Mouse (Mus musculus): ENCODE results near the gene Tmem54. TPM values are rescaled to one million over a fixed set of nuclear protein-coding genes. Genes with fewer than 3 reads are reported as not detected.

The Tmem54 gene
- not detected for total RNA-seq (2021)
- long read RNA-seq, experiment 1, result 0 reads
- long read RNA-seq, experiment 2, result 0 reads

- no peak for DNase-seq
Observed at GRCm38 (mm10) chr4:129105356-129105755, at the start of gene Tmem54. Gene Tmem54, plus strand, starts transcription at chr4:129105548.

DNA sequence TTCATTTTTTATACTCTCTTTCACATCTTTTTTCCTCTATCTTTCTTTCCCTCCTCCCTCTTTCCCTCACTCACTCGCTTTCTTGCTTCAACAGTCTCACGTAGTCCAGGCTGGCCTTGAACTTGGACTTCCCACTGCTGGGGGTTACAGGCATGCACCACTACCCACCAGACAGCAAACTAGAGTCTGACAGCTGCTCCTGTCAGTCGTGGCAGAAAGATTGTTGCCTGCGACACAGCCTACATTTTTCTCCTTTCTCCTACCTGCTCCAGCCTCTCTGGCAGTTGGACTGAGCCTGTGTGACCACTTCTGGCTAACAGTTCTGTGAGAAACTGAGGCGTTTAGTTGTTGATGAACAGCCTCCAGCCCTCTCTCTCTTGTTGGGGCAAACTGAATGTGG is 49.8 kb upstream of the Tmem54 start:
- DNase-seq, result no peak

DNA sequence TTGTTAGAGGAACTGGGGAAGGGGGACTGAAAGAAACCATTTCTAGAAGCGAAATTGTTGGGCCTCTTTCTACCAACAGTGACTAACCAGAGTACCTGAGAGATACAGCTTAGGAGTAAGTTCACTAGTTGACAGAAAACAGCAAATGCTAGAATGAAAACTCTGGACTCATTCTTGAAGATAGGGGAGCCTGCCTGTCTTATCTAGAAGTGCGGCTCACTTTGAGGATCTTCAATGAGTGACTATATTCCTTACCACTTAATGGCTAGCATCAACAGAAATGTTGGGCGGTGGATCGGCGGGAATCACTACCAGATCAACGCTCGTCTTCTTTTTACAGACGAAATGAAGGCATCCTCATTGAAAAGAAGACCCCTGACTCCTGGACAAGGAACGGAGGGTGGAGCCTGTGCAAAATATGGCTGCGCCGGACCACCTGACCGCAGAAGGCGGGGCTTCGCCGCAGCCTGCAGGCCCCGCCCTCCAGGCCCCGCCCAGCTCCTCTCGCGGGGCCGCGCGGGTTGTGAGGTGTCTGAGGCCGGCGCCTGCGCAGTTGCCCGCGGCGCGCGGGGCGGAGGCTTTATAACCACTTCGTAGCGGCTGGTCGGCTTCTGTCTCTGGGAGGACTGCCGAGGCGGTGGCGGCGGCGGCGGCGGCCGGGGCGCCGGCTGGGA is 47.7 kb upstream of the Tmem54 start:
- peak; percentile 98 for DNase-seq

DNA sequence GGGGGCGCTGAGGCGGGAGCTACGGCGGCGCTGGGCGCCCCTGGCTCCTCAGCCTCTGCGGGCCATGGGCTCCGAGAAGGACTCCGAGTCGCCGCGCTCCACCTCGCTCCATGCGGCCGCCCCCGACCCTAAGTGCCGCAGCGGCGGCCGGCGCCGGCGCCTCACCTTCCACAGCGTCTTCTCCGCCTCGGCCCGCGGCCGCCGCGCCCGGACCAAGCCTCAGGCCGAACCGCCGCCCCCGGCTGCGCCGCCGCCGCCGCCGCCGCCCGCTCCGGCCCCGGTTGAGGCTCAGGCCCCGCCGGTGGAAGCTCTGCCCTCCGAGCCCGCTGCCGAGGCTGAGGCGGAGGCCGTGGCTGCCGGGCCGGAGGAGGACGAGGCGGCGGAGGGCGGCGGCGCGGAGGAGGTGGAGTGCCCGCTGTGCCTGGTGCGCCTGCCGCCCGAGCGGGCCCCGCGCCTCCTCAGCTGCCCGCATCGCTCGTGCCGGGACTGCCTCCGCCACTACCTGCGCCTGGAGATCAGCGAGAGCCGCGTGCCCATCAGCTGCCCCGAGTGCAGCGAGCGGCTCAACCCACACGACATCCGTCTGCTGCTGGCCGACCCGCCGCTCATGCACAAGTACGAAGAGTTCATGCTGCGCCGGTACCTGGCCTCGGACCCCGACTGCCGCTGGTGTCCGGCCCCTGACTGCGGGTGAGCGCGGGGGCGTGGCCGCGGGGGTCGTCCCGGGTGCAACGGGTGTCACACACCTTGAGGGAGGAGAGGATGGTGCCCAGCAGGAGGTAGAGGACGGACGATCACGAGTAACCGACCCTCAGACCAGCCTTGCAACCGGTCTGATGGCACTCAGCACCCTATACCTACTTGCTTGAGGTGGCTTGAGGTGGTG is 46.9 kb upstream of the Tmem54 start, which contains the start of gene Rnf19b:
Gene Rnf19b (plus strand): TSS at position 65 of the 886 bp plus-strand sequence.
- peak; percentile 52 for DNase-seq

DNA sequence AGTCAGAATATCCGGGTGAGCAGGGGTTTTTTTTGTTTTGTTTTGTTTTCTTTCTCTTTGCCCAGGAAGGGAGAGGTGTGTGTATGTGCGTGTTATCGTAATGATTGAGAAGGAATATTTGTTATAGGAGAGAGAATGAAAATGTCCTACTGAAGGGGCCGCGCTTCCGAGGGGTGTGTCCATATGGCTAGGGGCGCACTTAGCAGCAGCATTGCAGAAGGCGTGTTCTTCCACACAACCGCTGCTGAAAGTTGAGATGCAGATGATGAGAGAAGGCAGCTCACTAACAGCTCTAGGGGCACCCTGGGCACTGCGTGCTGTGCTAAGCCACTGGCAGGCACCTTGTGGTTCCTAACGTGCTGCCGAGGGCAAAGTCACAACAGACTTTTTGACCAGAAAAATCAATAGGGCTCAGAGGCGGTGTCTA is 46.2 kb upstream of the Tmem54 start:
- DNase-seq, result no peak

DNA sequence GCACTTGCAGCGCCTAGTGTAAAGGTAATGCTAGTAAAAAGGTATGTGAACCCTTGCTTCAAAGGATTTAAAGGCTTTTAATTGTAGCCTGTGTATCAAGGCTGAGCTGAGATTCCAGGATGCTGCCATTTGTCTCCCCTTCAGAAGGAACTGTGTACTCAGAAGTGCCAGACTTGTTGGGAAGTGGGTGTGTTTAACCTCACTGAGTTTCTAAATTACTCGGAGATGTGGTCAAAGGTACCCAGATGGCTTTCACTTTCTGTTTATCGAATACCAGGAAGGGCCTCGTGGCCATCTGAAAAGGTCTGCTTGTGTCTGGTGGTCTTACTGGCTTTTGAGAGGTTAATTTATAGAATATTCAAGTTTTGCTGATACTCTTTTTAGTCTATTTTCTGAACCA is 45.4 kb upstream of the Tmem54 start:
- DNase-seq, result no peak

DNA sequence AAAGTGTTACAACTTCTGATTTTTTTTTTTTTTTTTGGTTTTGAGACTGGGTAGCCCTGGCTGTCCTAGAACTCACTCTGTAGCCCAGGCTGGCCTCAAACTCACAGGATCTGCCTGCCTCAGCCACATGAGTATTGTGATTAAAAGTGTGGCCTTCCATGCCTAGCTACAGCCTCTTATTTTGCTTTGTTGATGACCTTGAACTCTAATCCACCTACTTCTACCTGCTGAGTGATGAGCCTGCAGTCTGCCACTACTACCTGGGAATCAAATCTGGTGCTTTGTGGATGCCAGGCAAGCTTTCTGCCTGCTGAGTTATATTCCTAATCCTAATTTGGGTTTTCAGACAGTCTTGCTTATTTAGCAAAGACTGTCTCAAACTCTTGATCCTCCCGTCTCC is 43.9 kb upstream of the Tmem54 start:
- no peak for DNase-seq

GRCm38 (mm10) chr4:129062281-129063075 is 42.9 kb upstream of the Tmem54 start:
- DNase-seq, result no peak

GRCm38 (mm10) chr4:129065688-129066236 is 39.6 kb upstream of the Tmem54 start:
- no peak for DNase-seq

DNA sequence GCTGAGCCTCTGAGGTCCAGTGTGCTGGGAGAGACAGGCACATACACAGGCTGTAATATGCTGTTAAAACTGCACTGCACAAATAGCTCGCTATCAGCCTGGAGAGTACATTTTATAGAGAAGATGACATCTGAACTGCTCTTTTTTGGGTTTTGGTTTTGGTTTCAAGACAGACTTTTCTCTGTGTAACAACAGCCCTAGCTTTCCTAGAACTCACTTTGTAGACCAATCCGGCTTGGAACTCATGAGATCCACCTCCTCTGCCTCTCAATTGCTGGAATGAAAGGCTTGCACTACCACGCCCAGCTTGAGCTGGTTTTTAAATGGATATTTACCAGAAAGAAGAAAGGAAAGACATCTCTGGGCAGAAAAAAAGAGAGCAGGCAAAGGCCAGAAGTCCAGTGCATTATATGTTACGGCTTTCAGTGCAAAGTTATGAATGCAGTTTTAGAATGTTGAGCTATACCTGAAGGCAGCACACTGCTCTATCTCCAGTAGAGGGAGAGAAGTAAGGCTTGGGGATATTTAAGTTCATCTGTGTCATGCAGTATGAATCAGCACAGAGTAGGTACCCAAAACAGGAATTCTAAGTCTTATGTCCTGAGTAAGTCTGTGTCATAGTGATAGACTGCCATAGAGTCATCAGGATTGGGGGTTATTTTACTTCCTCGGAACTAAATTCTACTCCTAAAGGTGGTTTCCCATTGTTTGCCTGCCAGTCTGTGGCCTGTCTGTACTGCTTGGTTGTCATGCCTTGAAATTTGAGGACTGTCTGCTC is 37.5 kb upstream of the Tmem54 start:
- DNase-seq, result no peak

DNA sequence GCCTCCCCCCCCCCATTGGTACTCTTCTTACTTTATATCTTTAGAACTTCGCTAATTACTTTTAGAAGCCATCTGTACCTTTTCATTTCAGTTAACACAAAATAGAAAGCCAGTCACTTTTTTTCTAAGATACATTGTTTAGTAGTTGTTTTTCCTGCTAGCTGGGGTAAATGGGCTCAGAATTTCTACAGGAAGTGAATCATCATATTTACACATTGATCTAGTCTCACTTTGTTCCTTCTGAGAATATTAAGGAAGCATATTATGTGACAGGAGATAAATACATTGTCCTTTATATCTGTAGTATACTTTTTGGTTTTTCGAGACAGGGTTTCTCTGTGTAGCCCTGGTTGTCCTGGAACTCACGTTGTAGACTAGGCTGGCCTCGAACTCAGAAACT is 36.5 kb upstream of the Tmem54 start:
- no peak for DNase-seq

GRCm38 (mm10) chr4:129079126-129079525 is 26.2 kb upstream of the Tmem54 start:
- no peak for DNase-seq

GRCm38 (mm10) chr4:129081041-129081440 is 24.3 kb upstream of the Tmem54 start:
- DNase-seq, result no peak

DNA sequence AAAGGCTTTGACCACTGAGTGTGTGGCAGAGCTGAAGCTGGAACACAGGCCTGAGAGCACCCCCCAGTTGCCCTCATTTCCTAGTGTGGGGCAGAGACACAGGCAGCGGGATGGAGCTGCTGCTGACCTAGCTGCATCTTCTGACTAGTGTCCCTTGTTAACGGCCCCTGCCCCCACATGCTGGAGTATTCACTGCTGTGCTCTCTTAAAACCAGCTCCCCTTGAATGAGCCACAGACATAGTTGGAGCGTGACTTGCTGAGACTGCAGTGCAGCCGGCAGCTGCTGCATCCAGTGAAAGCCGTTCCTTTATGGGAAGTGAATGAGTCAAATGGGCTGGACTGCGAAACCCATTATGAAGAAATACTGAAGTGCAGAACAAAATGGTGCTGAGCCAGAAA is 23.8 kb upstream of the Tmem54 start:
- peak; percentile 14 for DNase-seq

DNA sequence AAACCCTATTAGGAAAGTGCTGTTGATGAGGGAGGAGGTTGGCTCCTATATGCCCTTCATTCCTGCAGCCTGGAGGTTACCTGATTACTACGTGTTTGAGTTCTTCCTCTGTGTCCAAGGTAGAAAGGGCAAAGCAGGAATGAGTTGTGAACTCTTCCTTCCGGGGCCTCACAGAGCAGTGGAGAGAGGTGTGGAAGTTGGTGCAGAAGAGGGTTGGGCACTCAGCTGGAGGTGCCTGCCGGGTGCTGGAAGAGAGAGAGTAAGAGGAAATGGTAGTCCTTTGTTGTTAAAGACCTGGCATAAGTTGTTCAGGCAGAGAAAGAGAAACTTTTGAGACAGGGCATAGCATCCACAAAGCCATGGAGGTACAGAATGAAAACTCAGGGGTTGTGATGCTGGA is 23.4 kb upstream of the Tmem54 start:
- no peak for DNase-seq

DNA sequence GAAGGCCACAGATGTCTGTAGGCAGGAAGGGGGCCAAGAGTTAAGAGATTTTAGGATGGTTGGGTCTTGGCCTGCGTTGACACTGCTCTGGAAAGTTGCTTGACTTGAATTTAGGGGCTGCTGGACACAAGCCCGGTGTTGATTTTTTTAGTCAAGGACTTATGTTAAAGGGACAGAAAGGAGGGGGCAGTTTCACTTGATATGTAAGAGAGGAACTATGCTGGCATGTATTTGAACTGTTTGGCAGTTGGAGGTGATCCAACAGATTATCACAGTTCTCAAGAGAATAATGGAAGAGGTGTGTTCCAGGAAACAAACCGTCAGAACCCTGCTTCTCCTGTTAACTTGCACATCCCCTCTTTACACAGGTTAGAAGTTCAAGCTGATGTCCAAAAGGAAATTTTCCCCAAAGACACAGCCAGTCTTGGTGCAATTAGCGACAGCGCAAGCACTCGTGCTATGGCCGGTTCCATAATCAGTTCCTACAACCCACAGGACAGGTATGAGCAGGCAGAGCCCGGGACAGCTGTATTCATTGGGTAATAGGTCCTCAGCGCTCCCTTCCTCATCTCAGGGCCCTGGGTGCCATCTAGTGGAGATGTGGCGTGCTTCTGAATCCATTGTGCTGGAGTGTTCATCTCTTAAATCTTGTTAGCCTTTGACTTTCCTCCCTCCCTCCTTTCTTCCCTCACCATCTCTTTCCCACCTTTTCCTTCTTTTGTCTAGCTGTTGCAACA is 22.8 kb upstream of the Tmem54 start:
- DNase-seq, result peak; percentile 57

DNA sequence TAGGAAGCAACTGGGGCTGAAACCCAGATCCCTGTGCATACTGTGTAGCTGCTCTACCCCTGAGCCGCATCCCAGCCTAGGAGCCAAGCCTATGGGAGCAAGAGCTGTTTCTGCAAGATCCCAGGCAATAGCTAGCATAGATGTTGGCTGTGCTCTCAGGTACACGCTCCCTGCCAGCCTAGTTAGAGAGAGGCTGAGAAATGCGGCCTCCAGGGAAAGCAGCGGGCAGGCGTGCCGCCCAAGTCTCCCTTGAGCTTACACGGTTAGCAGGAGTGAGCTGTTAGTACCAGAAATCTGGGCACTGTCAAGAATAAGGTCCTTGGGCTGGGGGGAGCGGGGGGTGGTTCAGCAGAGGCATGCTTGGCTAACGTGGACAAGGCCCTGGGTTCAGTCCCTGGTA is 20.5 kb upstream of the Tmem54 start:
- DNase-seq, result no peak

GRCm38 (mm10) chr4:129086078-129086477 is 19.3 kb upstream of the Tmem54 start:
- peak; percentile 64 for DNase-seq

- no peak for DNase-seq
Observed at GRCm38 (mm10) chr4:129087850-129088249, 17.5 kb upstream of the Tmem54 start.

GRCm38 (mm10) chr4:129095276-129095675 is 10.1 kb upstream of the Tmem54 start:
- DNase-seq, result no peak

GRCm38 (mm10) chr4:129097006-129097405 is 8.3 kb upstream of the Tmem54 start:
- DNase-seq, result no peak
